In the genomic region with DNA sequence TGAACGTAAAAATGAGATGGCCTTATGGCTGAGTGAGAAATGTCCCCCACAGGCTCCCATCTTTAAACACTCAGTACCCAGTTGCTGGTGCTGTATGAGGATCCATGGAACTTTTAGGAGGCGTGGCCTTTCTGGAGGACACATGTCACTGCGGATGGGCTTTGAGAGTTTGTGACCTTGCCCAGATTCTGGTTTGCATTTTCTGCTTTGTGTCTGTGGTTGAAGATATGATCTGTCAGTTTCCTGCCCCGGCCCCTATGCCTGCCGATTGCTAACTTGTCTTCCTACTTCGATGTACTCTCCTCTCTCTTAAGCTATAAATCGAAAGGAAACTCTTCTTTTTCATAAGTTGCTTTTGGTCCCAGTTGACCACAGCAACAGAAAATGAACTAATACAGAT, we compare ENCODE assay signal across 1 mouse cellular context.
TF ChIP-seq lines count a peak whose summit lies in the region.

No protein-coding gene starts in this region.

TF ChIP-seq in CH12.LX, 34 proteins besides CTCF, POLR2A, EP300 and RAD21 (continued from another document):
- no peak for TF ChIP-seq JUND (conservative IDR thresholded peaks at IDR 0.05; ENCODE audit: low read depth, low read length)
- no peak for TF ChIP-seq MAX (IDR thresholded peaks at IDR 0.05; ENCODE audit: low read length)
- no peak for TF ChIP-seq CHD2 (IDR thresholded peaks at IDR 0.05; ENCODE audit: low read length)
TF ChIP-seq in CH12.LX: peak in this region for 0.
